Mouse (Mus musculus) heart, postnatal 0 days (tissue): ENCODE results near the gene Exph5. TPM values are rescaled to one million over a fixed set of nuclear protein-coding genes. Genes with fewer than 3 reads are reported as not detected.

ENCODE experiments used
- ATAC-seq: fragments of 200-750 bp; cut with Nextera tagmentation; 2 replicates; pipeline ENCODE4 v1.8.0; 2017; ENCODE audit warnings: low read depth, moderate number of reproducible peaks, moderate library complexity; ENCODE audit not compliant: insufficient read depth
- DNase-seq: peaks from one replicate; pipeline ENCODE4 v3.0.0-alpha.2; 2016; ENCODE audit warnings: low spot score
- H3K27ac ChIP-seq: fragments of 300-500 bp; sonication (generic); 2 replicates; pipeline ENCODE4 v1.5.1; 2014; ENCODE audit warnings: low read depth, mild to moderate bottlenecking
- H3K27me3 ChIP-seq: fragments of 300-500 bp; sonication (generic); 2 replicates; pipeline ENCODE4 v1.6.1; 2014; ENCODE audit warnings: low read length, mixed read lengths; ENCODE audit not compliant: control insufficient read depth, insufficient read depth
- H3K36me3 ChIP-seq: fragments of 300-500 bp; sonication (generic); replicated peaks from 2 replicates; pipeline ENCODE4 v1.6.1; 2014; ENCODE audit warnings: low read length, mixed read lengths; ENCODE audit not compliant: control insufficient read depth, insufficient read depth
- H3K4me1 ChIP-seq: fragments of 300-500 bp; sonication (generic); 2 replicates; pipeline ENCODE4 v1.6.1; 2014; ENCODE audit warnings: antibody characterized with exemption; ENCODE audit not compliant: control insufficient read depth, insufficient read depth
- H3K4me2 ChIP-seq: fragments of 300-500 bp; sonication (generic); 2 replicates; pipeline ENCODE4 v1.6.1; 2014; ENCODE audit warnings: low read depth, mild to moderate bottlenecking, low read length, moderate library complexity
- H3K4me3 ChIP-seq: fragments of 300-500 bp; sonication (generic); 2 replicates; pipeline ENCODE4 v1.5.1; 2014; ENCODE audit warnings: low read depth, low read length
- H3K9ac ChIP-seq: fragments of 300-500 bp; sonication (generic); replicated peaks from 2 replicates; pipeline ENCODE4 v1.6.1; 2014; ENCODE audit warnings: low read depth, low read length, mixed read lengths
- H3K9me3 ChIP-seq: fragments of 300-500 bp; sonication (generic); replicated peaks from 2 replicates; pipeline ENCODE4 v1.6.1; 2016; ENCODE audit warnings: low read length; ENCODE audit not compliant: control insufficient read depth
- CTCF ChIP-seq: IDR thresholded peaks from 2 replicates; pipeline ENCODE4 v1.5.1; 2016; ENCODE audit warnings: antibody characterized with exemption, control low read depth, low read depth
- EP300 ChIP-seq: IDR thresholded peaks from 2 replicates; pipeline ENCODE4 v1.6.1; 2016; ENCODE audit warnings: antibody characterized with exemption, low read depth
- WGBS: fragments of 180-500 bp; shearing (Covaris S2); extraction: QIAGEN DNeasy Blood & Tissue Kit; methylation state at CpG from one replicate; pipeline ENCODE4 v1.1.7; 2014; 5-methylcytosine and 5-hydroxymethylcytosine counted together
- polyA plus RNA-seq: library from polyadenylated mRNA; unstranded; fragments of >200 nt; fragmentation: Nextera tagmentation; extraction: Ambion mirVana; gene quantifications from 2 replicates; pipeline ENCODE4 v1.2.1, GENCODE M21; 2015
- total RNA-seq: library from RNA; depleted of rRNA; stranded (reverse); fragments of >200 nt; gene quantifications from 2 replicates; pipeline ENCODE4 v1.2.3, GENCODE M21; 2014; ENCODE audit warnings: low replicate concordance

Exph5 gene
- total and polyA plus RNA-seq, 2 experiments from 2014 or later: 0.07 to 0.57 TPM

- DNase-seq: no peak
- H3K9ac ChIP-seq: peak overlapping the region; percentile 34; the same call in 1 of the 2 replicates
- WGBS: 38% methylated on average over 17 of the region's 17 CpGs
- H3K27me3 ChIP-seq: 0 out of 2 replicates have a peak, but pooled peaks cover 8% of the 10 kb centered on the region
- no peaks in the 10 kb centered on the region for H3K4me1 ChIP-seq
- no peak overlapping the region for H3K27ac ChIP-seq
- H3K4me2 ChIP-seq: peak overlapping the region; percentile 87
- no peak for TF ChIP-seq CTCF
- no peak for TF ChIP-seq EP300
- no peaks in the 10 kb centered on the region for H3K9me3 ChIP-seq
- H3K36me3 ChIP-seq: no peaks in the 10 kb centered on the region
- ATAC-seq: no peak
- H3K4me3 ChIP-seq: peak overlapping the region; percentile 52
Observed at GRCm38 (mm10) chr9:53340328-53340916, 39.0 kb downstream of the Exph5 start.

DNA sequence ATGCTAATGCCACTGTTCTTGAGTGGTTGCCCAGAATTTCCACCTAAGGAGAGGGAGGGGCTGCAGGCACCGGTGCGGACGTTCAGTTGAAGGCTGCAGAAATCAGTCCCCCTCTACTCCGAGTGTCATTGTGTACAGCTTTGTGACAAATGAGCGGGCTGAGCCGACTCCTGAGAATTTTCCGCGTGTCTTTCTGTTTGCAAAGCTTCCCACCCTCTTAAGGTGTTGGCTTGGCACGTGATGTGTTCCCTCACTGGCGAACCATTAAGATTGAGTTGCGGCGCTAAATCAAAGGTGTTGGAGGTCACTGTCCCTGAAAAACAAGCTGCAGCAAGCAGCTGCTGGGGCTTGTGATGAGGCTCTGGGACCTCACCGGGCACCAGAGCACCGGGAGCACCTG is 39.5 kb downstream of the Exph5 start:
- TF ChIP-seq EP300: no peak
- no peak for TF ChIP-seq CTCF
- Histone ChIP-seq H3K9me3 (no peaks in the 10 kb centered on the region), H3K36me3 (no peaks in the 10 kb centered on the region), H3K27me3 (0 out of 2 replicates have a peak, but pooled peaks cover 8% of the 10 kb centered on the region), H3K4me2 (peak overlapping the region; percentile 87), H3K27ac (no peak overlapping the region), H3K4me3 (peak overlapping the region; percentile 52), H3K4me1 (no peaks in the 10 kb centered on the region; the same call in 1 of the 2 replicates), H3K9ac (peak overlapping the region; percentile 34)
- DNase-seq: peak; percentile 21
- WGBS: 5% methylated on average over 14 of the region's 14 CpGs
- ATAC-seq: no peak

DNA sequence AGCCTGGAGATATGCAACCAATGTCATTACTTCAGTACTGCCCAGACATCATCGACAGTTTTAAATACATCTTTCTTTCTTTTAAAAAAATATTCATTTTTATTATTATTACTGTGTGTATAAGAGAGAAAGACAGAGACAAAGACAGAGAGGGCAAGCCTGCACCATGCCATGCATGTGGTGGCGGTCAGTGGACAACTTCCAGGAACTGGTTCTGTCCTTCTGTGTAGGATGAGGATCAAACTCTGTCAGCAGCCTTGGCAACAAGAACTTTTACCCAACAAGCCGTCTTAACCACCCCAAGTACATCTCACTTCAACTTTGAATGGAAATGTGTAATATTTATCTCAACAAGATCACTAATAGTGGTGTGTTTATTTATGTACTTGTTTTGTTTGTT is 40.5 kb downstream of the Exph5 start:
- 0 out of 2 replicates have a peak, but pooled peaks cover 8% of the 10 kb centered on the region for H3K27me3 ChIP-seq
- TF ChIP-seq EP300 (no peak), CTCF (no peak)
- H3K9me3 ChIP-seq: no peaks in the 10 kb centered on the region
- DNase-seq (no peak), ATAC-seq (no peak)
- H3K4me1 ChIP-seq: no peaks in the 10 kb centered on the region; the same call in 1 of the 2 replicates
- no peak overlapping the region for H3K4me3 ChIP-seq
- WGBS: 81% methylated on average over 3 of the region's 3 CpGs
- H3K4me2 ChIP-seq: 0 out of 2 replicates have a peak overlapping the region, but pooled peaks have one; percentile 87
- H3K9ac ChIP-seq: no peak overlapping the region
- H3K36me3 ChIP-seq: no peaks in the 10 kb centered on the region
- no peak overlapping the region for H3K27ac ChIP-seq

- Histone ChIP-seq H3K27me3 (0 out of 2 replicates have a peak, but pooled peaks cover 8% of the 10 kb centered on the region), H3K27ac (no peak overlapping the region), H3K4me1 (no peaks in the 10 kb centered on the region; the same call in 1 of the 2 replicates), H3K36me3 (no peaks in the 10 kb centered on the region), H3K9ac (no peak overlapping the region), H3K4me2 (no peak overlapping the region), H3K9me3 (no peaks in the 10 kb centered on the region), H3K4me3 (no peak overlapping the region)
- ATAC-seq (no peak), DNase-seq (no peak)
- 80% methylated on average over 9 of the region's 9 CpGs for WGBS
- TF ChIP-seq CTCF: no peak
- no peak for TF ChIP-seq EP300
Observed at GRCm38 (mm10) chr9:53344646-53345432, 43.4 kb downstream of the Exph5 start.

- Histone ChIP-seq H3K4me3 (no peak overlapping the region), H3K36me3 (no peaks in the 10 kb centered on the region), H3K9ac (no peak overlapping the region), H3K9me3 (peaks cover 5% of the 10 kb centered on the region; the same call in 1 of the 2 replicates), H3K27ac (no peak overlapping the region), H3K4me1 (no peaks in the 10 kb centered on the region; the same call in 1 of the 2 replicates), H3K27me3 (0 out of 2 replicates have a peak, but pooled peaks cover 8% of the 10 kb centered on the region), H3K4me2 (no peak overlapping the region)
- DNase-seq: no peak
- 44% methylated on average over 3 of the region's 3 CpGs for WGBS
- no peak for ATAC-seq
- no peak for TF ChIP-seq EP300
- no peak for TF ChIP-seq CTCF
Observed at GRCm38 (mm10) chr9:53345728-53346127, 44.3 kb downstream of the Exph5 start.
